Mouse (Mus musculus): Measurements from ENCODE around the gene Mei1.

GRCm38 (mm10) chr15:82073490-82073889 lies 3.7 kb downstream of the Mei1 start:
- TF ChIP-seq CTCF (IDR thresholded peaks at IDR 0.05; ENCODE audit: low read depth, low read length), result no peak
- no peak for TF ChIP-seq POLR2A (IDR thresholded peaks at IDR 0.05; ENCODE audit: insufficient read depth, low read length)
